Mouse (Mus musculus) urinary bladder, postnatal 4 days (tissue): ENCODE data around the gene Car6.
A peak's percentile ranks its signal among the peaks of the same experiment; 100 is the strongest.

Experiments
- DNase-seq, 2 experiments: peaks; one replicate each; pipeline ENCODE4 v3.0.0; 2021 to 2022; ENCODE audit warnings: low spot score in 2 of 2

The Car6 gene

DNA sequence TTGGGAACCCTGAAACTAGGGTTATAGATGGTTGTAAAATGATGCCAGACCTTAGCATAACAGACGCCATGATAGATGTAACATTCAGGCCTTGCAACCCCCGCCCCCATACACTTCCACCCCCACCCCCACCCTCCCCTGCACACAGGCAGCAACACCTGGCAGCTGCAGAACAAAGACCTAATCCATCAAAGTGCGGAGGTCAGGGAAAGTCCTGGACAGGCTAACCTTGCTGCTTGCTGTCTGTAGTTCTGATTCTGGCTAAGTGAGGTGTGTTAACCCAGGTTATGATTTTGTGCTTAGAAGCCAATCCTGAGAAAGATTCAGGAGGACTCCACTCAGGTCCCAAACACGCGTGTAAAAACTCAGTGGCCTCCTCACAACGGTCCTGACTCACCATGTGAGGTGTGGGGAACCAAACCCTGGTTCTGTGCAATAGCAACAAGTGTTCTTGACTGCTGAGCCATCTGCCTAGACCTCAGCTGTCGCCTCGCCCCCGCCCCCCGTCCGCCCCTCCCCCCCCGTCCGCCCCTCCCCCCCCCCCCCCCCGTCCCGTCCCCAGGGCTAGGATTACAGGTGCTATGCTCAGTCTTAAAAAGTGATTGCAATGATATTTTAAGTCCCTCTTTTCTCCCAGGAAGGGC, 28.7 kb upstream of the Car6 start:
- no peak for DNase-seq

DNA sequence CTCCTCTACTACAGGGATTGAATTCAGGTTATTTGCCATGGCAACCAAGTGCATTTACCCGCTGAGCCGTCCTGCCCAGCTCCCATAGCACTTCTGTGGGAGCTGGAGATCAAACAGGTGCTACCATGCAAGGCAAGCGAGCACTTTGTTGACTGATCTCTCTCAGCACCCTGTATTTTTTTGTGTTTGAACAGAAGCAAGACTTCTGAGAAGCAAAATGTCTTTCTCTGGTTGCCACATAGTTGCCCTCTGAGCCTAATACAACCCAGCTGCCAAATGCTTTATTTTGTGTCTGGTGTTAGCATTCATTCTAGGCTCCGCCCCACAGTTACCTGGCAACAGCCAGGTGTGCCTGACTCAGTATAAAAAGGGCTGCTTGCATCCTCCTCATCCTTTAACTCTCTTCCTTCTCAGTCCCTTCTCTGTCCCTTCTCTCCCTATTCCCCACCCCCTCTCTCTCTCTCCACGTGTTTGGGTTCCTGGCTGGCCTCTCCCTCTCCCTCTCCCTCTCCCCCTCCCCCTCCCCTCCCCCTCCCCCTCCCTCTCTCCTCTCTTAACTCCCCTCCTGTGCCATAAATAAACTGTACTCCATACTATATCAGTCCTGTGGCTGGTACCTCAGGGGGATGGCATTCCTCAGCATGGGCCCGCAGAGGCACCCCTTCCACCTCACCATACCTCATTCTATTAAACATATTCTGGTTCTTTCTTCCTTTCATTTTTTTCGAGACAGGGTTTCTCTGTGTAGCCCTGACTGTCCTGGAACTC, 27.6 kb upstream of the Car6 start:
- no peak for DNase-seq

DNA sequence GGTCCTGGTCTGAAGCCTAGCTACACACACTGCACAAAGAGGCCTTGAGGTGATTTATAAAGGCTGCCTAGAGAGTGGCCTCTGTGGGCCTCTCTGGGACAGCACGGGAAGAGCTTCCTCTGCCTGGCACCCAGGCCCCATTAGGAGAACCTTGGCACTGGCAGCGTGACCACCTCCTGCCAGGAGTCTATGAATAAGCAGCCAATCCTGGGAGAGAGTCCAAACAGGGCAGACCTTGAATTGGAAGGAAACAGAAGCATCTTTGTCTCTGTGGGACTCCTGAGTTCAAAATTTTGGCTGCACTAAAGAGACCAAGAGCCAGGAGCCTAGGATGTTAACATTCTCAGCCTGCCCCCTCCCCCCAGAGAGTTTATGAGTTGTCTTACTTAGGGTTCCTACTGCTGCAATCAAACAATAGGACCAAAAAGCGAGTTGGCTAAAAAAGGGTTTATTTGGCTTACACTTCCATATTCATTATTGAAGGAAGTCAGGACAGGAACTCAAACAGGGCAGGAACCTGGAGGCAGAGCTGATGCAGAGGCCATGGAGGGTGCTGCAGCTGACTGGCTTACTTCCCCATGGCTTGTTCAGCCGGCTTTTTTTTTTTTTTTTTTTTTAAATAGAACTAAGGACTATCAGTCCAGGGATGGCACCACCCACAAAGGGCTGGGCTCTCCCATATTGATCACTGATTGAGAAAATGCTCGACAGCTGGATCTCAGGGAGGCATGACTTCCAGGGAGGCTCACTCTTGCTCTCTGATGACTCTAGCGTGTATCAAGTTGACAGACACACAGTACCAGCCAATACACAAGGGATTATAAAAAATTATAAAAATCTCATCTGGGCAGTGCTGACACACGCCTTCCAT, 25.9 kb upstream of the Car6 start:
- peak in 1 of 2 experiments; percentile 41 for DNase-seq

DNA sequence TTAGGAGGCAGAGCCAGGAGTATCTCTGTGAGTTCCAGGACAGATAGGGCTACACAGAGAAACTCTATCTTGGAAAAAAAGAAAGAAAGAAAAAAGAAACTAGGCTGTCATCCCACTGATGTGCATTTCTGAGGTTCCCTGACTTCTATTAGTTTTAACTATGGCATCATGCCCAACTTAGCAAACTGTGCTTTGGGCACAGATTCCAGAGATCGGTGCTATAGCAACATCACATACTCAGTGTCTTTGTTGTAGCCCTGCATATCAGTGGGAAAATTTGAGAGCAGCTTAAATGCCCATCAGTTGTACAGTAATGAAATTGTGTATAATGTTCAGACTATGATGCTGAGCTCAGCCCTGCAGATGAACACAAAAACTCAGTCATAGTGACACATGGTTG, 24.6 kb upstream of the Car6 start:
- no peak for DNase-seq

DNA sequence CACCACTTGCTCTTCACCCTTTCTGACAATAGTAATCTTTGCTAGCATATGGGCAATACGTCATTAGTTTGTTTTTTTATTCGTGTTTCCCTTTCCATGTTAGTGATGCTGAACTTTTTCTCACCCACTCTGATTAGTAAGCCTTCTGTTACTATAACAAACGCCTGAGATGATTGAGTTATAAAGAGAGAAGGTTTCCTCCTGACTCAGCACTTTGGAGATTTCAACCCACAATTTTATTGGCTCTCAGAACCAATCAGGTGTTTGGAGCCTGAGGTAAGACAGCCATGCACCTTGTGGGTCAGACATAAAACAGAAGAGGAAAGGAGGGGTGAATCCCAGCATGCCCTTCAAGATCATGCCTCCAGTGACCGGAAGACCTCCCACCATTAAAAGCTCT, 22.7 kb upstream of the Car6 start:
- no peak for DNase-seq

DNA sequence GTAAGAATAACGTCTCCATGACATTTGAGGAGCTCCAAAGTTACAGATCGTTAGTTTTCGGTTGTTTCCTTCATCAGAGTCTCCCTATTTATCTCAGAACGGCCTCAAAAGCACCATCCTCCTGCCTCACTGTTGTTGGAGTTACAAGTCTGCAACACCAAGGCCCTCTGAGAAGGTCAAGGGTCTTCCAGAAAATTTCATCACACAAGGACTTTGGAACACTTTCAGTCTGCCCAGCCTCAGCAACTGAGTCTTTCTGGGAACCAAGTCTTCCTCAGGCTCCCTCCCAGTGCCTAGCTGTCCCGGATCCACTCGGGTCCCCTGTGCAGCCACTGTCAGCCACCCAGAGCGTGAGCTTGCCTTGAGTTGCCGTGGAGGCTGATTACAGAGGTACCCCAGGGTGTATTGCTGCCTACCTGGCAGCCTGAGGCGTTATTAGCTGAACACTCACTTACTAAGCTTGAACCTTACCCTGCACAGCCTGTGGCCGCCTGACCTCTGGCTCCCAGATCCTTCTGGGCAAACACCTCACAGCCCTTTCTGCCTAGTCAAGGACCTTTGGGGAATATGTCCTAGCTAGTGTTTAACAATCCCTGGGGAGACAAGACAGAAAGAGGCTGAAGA, 20.0 kb upstream of the Car6 start:
- DNase-seq = no peak

DNA sequence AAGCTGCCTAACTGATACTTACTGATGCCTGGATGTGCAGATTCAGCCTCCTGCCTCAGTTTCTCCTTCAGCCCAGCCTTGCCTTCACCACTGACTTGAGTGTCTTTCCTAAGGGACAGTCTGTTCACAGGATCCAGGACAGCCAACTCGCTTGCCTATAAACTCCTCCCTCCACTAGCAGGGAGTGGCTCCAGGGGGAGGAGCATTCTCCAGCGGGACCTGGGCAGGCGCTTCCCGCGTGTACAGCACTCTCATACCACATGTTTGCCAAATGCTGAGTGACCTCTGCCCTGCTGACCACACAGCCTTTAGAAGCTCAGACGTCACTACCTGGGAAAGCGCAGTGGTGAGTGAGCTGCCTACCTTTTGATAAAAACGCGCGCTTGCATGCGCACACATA, 19.5 kb upstream of the Car6 start:
- no peak for DNase-seq

DNA sequence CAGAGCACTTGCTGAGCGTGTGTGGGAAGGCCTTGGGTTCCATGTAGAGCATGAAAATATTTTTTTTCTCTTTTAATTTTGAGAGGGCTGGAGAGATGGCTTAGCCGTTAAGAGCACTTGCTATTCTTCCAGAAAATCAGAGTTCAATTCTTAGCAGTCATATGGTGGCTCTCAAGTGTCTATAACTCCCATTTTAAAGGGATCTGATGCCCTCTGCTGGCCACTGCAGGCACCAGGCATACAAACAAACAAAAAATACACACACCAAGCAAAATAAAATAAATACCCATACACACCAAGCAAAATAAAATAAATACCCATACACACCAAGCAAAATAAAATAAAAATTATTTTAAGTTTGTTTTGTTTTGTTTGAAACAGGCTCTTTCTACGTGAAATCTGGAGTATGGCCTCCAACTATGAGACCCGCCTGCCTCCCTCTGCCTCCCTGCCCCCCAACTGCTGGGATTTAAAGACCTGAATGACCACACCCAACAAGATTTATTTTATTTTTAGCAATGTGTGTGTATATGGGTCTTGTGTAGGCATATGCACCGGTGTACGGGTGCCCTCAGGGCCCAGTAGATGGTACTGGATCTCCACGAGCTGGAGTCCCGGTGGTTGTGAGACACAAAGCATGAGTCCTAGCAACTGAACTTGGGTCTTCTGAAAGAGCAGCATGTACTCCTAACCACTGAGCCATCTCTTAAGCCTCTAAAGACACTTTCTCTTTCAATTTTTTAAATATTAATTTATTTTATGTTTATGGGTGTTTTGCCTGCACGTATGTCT, 18.6 kb upstream of the Car6 start:
- DNase-seq = no peak

DNA sequence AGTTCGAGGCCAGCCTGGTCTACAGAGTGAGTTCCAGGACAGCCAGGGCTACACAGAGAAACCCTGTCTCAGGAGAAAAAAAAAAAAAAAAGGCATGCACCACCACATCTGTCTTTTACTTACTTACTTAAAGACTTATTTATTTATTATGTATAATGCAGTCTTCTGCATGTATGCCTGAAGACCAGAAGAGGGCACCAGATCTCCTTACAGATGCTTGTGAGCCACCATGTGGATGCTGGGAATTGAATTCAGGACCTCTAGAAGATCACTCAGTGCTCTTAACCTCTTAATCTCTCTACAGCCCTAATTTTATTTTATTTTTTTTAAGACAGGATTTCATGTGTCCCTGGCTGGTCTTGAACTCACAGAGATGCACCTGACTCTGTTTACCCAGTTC, 16.8 kb upstream of the Car6 start:
- no peak for DNase-seq

DNA sequence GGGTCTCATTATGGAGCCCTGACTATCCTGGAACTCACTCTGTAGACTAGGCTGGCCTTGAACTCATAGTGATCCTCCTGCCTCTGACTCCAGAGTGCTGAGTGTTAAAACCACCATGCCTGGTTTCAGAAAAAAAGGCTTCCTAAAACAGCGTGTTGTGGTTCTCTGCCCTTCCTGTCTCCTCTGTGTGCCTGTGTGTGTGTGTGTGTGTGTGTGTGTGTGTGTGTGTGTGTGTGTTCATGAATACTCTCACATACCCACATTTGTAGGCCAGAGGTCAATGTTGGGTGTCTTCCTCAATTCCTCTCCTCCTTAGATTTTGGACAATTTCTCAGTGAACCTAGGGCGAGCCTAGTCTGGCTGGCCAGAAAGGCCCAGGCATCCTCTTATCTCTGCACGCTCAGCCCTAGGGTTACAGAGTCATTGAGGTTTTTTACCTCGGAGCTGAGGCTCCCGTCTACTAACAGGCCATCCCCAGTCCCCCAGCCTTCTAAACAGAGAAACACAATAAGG, 16.0 kb upstream of the Car6 start:
- no peak for DNase-seq

DNA sequence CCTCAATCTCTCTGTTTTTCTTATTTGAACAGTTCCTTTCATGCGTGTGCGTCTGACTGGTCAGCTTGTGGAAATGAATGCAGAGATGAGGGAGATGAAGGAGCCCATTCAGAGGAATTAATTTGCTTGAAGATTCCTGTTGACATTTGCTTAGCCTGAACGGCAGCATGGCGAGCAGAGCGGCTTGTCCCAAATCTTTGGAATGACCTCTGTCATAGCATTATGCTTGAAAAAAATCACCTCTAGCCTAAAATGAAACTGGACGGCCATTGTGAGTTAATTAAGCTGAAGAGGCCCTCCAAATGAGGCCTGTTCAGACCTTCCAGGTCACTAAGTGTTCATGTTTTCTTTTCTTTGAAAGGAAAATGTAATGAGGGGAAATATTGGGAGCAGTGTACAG, 15.3 kb upstream of the Car6 start:
- DNase-seq = no peak

DNA sequence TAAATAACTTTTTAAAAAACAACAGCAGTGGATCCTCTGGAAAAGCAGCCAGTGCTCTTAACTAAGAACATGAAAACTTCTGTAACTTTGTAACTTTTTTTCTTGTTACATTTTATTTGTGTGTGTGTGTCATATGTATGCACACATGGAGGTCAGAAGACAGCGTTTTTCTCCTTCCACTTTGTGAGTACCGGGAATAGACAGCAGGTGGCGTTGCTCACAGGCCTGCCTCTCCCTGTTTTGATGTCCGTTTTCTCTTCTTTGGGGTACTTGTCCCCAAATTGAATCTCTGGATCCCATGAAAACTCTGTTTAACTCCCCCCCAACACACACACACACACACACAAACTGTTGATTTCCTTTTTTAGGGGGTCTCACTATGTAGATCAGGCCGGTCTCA, 12.8 kb upstream of the Car6 start:
- no peak for DNase-seq

DNA sequence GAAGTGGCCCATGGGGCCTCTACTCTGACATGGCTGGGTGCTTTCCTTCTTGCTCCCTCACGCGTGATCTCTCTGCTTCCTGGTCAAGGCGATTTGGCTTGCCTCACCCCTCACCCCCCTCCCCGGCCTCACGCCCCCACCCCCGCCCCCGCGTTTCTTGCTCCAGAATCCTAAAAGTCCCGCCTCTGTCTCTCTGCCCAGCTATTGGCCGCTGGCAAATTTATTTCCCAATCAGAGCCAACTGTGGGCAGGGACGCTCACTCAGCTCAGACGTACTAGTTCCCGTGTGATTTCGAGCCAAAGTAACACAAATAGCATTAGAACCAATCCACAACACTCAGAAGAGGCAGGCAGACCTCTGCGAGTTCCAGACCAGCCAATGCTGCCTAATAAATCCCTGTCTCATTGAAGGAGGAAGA, 11.4 kb upstream of the Car6 start:
- DNase-seq = no peak

DNA sequence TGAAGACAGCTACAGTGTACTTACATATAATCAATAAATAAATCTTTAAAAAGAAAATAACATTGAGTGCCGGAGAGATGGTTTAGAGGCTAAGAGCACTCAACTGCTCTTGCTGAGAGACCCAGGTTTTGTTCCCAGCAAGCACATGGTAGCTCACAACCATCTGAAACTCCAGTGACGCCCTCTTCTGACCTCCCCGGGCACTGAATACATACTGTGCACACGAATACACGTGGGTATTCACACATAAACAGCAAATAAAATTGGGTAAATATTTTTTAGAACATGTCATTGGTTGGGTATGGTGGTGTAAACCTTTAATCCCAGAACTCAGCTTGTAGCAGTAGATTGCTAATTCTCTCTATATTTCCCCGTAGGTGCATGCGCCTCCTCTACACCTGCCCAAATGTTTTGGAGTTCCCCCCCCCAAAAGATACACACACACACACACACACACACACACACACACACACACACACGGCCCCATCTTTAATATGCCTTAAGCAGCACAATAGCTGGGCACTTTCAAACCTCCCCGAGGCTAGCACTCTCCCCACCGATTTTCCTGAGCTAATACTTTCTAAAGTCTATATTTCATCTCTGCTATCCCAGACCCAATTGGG, 10.9 kb upstream of the Car6 start:
- DNase-seq = no peak

DNA sequence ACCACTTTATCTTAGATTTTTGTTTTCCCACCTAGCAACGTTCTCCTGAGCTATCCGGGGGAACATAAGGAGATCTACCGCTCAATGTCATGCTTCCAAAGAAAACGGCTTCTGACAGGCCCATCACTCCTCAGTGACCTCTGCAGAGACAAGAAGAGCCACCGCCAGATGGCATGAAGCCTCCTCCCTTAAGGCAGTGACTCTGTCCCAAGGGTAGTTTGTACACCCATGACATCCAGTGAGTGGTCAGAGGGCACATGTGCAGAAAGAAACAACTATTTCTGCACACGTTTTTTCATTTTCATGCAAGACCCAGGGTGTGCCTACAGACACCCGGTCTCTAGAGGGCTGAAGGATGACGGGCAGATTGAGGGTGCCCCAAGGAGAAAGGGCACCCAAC, 9.2 kb upstream of the Car6 start:
- DNase-seq = no peak

DNA sequence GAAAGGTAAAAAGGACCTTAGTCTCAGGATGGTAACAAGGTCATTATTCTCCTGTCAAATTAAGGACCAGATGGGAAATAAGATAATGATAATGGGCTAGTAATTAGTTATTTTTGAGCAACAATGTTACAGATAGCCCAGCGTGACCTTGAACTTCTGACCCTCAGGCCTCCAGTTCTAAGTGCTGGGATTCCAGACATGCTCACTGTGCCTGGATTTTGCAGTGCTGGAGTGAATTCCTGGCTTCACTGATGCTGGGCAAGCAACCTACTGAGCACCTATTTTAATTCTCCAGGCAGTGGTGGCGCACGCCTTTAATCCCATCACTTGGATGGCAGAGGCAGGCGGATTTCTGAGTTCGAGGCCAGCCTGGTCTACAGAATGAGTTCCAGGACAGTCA, 8.6 kb upstream of the Car6 start:
- DNase-seq = no peak

DNA sequence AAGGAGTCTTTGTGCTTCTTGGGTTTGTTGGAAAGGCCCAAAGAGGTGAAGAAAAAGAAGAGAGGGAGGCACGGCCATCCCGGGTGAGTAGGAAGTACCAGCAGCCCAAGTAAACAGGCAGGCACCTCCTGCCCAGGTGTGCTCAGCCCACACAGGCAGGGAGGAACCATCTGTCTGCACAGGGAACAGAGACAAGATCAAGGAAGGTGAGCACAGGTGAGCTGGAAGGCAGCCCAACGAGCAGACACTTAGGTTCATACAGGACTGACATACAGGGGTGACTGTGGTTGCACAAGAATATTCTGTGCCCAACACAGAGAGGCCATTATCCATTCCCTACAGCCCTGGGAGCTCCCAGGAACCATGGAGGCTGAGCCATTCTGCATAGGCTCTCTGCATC, 3.7 kb upstream of the Car6 start:
- DNase-seq = no peak

DNA sequence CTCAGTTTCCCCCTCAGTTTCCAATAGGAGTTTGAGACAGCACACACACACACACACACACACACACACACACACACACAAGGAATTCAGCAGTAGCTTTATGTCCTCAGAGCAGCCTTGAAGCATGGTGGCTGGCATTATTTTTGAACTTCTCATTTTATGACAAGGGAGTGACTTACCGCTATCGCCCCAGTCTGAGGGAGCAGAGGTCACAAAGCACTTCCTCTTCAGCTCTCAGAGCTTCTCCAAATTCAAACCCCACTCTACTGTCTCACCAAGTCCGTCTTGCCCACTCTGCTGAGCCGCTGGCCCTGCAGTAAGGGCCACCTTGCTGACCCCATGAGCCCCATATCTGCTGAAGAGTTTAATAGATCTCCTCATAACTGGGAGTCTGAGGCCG, 1.6 kb upstream of the Car6 start:
- no peak for DNase-seq

DNA sequence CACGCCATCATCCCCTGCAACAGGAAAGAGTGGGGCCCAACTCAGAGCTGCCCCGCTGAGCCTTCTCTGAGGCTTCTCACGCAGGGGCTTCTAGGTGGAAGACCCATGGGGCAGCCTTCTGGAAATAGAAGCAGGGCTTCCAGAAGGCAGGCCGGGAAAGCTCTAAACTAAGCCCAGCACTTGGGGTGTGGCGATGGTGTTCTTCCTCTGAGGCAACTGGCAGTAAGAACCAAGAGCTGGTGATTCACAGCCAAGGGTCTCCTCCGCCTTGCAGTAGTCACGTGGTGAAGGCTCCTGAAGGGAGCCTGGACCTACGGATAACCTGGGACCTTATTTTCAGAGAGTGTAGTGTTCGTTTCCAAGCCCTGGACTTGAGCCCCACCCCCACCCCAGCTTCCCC, 2.9 kb downstream of the Car6 start:
- DNase-seq = no peak

DNA sequence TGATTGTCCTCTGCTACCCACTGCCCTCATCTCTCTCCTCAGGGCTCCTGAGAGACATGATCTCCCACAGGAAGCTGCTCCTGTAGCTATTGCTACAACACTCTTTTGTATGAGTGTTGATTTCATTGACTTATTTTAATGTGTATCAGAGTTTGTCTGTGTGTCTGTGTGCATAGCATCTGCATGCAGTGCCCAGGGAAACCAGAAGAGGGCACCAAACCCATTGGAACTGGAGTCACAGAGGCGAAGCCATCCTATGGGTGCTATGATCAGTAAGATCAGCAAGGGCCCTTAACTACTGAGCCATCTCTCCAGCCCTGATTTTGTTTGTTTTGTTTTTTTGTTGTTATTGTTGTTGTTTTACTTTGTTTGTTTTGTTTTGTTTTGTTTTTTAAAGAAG, 7.2 kb downstream of the Car6 start:
- no peak for DNase-seq

DNA sequence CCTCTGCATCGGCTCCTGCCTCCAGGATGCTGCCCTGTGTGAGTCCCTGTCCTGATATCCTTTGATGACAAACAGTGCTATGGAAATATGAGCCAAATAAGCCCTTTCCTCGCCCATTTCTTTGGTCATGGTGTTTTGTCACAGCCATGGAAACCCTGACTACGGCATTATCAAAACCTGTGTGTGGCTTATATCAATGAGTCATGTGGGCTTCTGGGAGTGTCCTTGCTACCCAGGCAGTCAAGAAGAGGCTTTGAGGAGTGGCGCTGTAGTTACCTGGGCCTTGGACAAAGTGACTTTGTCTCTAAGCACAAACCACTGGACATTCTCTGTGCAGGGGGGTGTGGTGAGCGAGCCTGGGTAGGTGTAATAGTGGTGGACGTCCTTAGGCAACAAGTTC, 8.9 kb downstream of the Car6 start:
- no peak for DNase-seq
